Mouse (Mus musculus): ENCODE measurements around the gene Neto2. TPM values are rescaled to one million over a fixed set of nuclear protein-coding genes. Genes with fewer than 3 reads are reported as not detected.

Gene Neto2
- polyA plus RNA-seq, 1 experiment: 0.18 TPM

DNA sequence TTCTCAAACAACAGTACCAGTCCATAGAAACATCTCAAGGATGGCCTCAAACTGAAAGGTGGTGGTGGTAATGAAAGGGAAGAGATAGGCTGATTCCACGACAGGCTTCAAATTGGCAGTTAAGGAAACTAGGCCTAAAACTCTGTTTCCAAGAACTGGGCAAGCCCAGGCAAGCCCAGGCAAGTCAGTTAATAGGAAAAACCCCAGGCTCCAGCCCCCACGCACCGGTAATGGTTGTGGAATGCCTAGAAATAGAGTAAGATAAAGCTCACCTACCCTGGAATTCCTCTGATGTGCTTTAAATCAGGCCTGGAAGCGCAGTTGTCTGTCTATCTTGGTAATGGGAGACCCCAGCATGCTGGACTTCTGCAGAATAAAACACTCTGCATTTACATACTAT, 98.0 kb downstream of the Neto2 start:
- TF ChIP-seq CTCF (IDR thresholded peaks at IDR 0.05; ENCODE audit: control insufficient read depth, insufficient read depth, insufficient read length) (no peak), FOSL1 (IDR thresholded peaks at IDR 0.05; ENCODE audit: insufficient read depth, low read length, poor library complexity, severe bottlenecking) (no peak), MYOD1 (IDR thresholded peaks at IDR 0.05; ENCODE audit: control insufficient read depth, insufficient read length, low read depth) (no peak), CEBPB (IDR thresholded peaks at IDR 0.05; ENCODE audit: low read depth) (no peak), USF1 (IDR thresholded peaks at IDR 0.05; ENCODE audit: low read depth) (no peak), MAX (IDR thresholded peaks at IDR 0.05) (no peak), MYOG (IDR thresholded peaks at IDR 0.05; ENCODE audit: control insufficient read depth, extremely low read depth, insufficient read length) (no peak)
- Histone ChIP-seq H3K79me2 (ENCODE audit: control insufficient read depth, insufficient read depth) (no peaks in the 10 kb centered on the region), H3K4me3 (ENCODE audit: insufficient read depth, poor library complexity, severe bottlenecking) (no peak overlapping the region), H3K36me3 (ENCODE audit: control insufficient read depth, insufficient read depth) (no peaks in the 10 kb centered on the region), H3ac (ENCODE audit: control insufficient read depth, insufficient read length, low read depth) (no peak overlapping the region), H3K79me3 (ENCODE audit: low read depth) (no peaks in the 10 kb centered on the region), H3K27me3 (ENCODE audit: control insufficient read depth, insufficient read depth, insufficient read length) (no peaks in the 10 kb centered on the region)

DNA sequence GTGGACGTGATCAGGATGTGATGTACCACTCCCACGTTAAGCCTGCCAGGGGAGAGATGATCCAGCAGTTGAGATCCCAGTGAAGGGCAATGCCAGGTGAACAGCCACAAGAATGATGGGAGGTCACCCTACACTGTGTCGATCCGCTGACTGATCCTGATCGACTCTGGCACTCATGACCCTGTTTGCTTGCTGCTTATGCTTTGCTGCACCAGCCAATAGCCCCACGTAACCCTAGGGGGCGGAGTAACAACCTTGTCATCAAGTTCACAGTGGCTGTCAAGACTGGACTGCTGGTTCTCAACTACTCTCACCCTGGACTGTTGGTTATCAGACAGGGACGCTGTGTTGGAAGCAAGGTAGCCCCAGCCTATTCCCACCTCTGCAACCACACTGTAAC, 99.0 kb downstream of the Neto2 start:
- Histone ChIP-seq H3ac (ENCODE audit: control insufficient read depth, insufficient read length, low read depth) (no peak overlapping the region), H3K79me3 (ENCODE audit: low read depth) (no peaks in the 10 kb centered on the region), H3K79me2 (ENCODE audit: control insufficient read depth, insufficient read depth) (no peaks in the 10 kb centered on the region), H3K4me3 (ENCODE audit: insufficient read depth, poor library complexity, severe bottlenecking) (no peak overlapping the region), H3K36me3 (ENCODE audit: control insufficient read depth, insufficient read depth) (no peaks in the 10 kb centered on the region), H3K27me3 (ENCODE audit: control insufficient read depth, insufficient read depth, insufficient read length) (no peaks in the 10 kb centered on the region)
- no peak for TF ChIP-seq USF1 (IDR thresholded peaks at IDR 0.05; ENCODE audit: low read depth)
- no peak for TF ChIP-seq FOSL1 (IDR thresholded peaks at IDR 0.05; ENCODE audit: insufficient read depth, low read length, poor library complexity, severe bottlenecking)
- no peak for TF ChIP-seq CTCF (IDR thresholded peaks at IDR 0.05; ENCODE audit: control insufficient read depth, insufficient read depth, insufficient read length)
- TF ChIP-seq CEBPB (IDR thresholded peaks at IDR 0.05; ENCODE audit: low read depth): no peak
- no peak for TF ChIP-seq MAX (IDR thresholded peaks at IDR 0.05)
- TF ChIP-seq MYOD1 (IDR thresholded peaks at IDR 0.05; ENCODE audit: control insufficient read depth, insufficient read length, low read depth): no peak
- TF ChIP-seq MYOG (IDR thresholded peaks at IDR 0.05; ENCODE audit: control insufficient read depth, extremely low read depth, insufficient read length): no peak

DNA sequence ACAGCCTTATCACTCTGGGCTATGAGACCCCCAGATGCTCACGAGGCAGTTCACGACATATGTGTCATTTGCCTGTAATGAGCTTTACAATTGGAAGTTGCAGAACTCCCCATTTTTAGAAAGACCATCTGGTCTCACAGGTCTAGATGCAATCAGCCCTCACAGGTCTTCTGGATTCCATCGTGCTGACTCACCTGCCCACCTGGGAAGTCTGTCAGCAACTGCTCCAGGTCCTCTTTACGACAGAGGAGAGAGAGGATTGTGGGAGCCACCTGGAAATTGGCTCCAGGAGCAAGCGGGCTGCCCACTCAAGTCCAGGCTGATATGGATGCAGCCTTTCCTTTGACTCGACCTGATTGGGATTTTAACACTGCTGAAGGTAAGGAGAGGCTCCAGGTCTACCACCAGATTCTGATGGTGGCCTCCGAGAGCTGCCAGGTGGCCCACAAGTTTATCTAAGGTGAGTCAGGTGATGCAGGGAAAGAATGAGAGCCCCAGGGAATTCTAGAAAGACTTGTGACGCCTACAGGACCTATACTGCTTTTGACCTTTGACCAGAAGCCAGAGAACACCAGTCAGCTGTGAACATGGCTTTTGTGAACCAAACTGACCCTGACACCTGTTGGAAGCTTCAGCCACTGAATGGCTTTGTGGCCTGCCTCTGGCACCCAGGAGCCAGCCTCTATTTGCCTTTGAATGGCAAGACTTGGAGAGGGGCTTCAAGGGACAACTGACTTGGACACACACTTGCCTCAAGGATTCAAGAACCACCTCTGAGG, 103.1 kb downstream of the Neto2 start:
- no peaks in the 10 kb centered on the region for H3K36me3 ChIP-seq (ENCODE audit: control insufficient read depth, insufficient read depth)
- no peak for TF ChIP-seq USF1 (IDR thresholded peaks at IDR 0.05; ENCODE audit: low read depth)
- no peak for TF ChIP-seq FOSL1 (IDR thresholded peaks at IDR 0.05; ENCODE audit: insufficient read depth, low read length, poor library complexity, severe bottlenecking)
- no peak for TF ChIP-seq CTCF (IDR thresholded peaks at IDR 0.05; ENCODE audit: control insufficient read depth, insufficient read depth, insufficient read length)
- no peak for TF ChIP-seq MAX (IDR thresholded peaks at IDR 0.05)
- no peak for TF ChIP-seq MYOG (IDR thresholded peaks at IDR 0.05; ENCODE audit: control insufficient read depth, extremely low read depth, insufficient read length)
- TF ChIP-seq CEBPB (IDR thresholded peaks at IDR 0.05; ENCODE audit: low read depth): no peak
- TF ChIP-seq MYOD1 (IDR thresholded peaks at IDR 0.05; ENCODE audit: control insufficient read depth, insufficient read length, low read depth): no peak
- no peaks in the 10 kb centered on the region for H3K27me3 ChIP-seq (ENCODE audit: control insufficient read depth, insufficient read depth, insufficient read length)
- H3ac ChIP-seq (ENCODE audit: control insufficient read depth, insufficient read length, low read depth): no peak overlapping the region
- H3K79me2 ChIP-seq (ENCODE audit: control insufficient read depth, insufficient read depth): no peaks in the 10 kb centered on the region
- H3K4me3 ChIP-seq (ENCODE audit: insufficient read depth, poor library complexity, severe bottlenecking): no peak overlapping the region
- no peaks in the 10 kb centered on the region for H3K79me3 ChIP-seq (ENCODE audit: low read depth)

DNA sequence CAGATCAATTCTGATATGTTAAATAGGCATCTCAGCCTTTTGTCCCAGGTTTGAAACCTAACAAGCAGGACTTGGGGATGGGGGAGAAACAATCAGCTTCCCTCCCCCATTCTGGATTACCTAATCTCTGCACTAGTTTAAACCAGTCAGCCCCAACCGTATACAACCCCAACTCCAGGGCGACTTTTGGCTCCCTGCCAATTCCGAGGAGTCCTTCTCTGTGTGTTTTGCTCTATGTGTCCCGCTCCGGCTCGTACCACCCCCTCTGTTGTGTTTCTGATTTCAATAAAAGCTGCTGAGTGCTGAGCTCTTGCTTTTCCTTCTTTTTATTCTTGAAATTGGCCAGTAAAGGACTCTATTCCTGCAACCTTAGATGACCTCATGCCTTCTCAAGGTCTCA, 105.3 kb downstream of the Neto2 start:
- H3ac ChIP-seq (ENCODE audit: control insufficient read depth, insufficient read length, low read depth): no peak overlapping the region
- H3K4me3 ChIP-seq (ENCODE audit: insufficient read depth, poor library complexity, severe bottlenecking): no peak overlapping the region
- H3K79me2 ChIP-seq (ENCODE audit: control insufficient read depth, insufficient read depth): no peaks in the 10 kb centered on the region
- no peaks in the 10 kb centered on the region for H3K79me3 ChIP-seq (ENCODE audit: low read depth)
- no peaks in the 10 kb centered on the region for H3K27me3 ChIP-seq (ENCODE audit: control insufficient read depth, insufficient read depth, insufficient read length)
- TF ChIP-seq CTCF (IDR thresholded peaks at IDR 0.05; ENCODE audit: control insufficient read depth, insufficient read depth, insufficient read length) (no peak), CEBPB (IDR thresholded peaks at IDR 0.05; ENCODE audit: low read depth) (no peak), MYOG (IDR thresholded peaks at IDR 0.05; ENCODE audit: control insufficient read depth, extremely low read depth, insufficient read length) (no peak), MYOD1 (IDR thresholded peaks at IDR 0.05; ENCODE audit: control insufficient read depth, insufficient read length, low read depth) (no peak), USF1 (IDR thresholded peaks at IDR 0.05; ENCODE audit: low read depth) (no peak), MAX (IDR thresholded peaks at IDR 0.05) (no peak), FOSL1 (IDR thresholded peaks at IDR 0.05; ENCODE audit: insufficient read depth, low read length, poor library complexity, severe bottlenecking) (no peak)
- no peaks in the 10 kb centered on the region for H3K36me3 ChIP-seq (ENCODE audit: control insufficient read depth, insufficient read depth)

DNA sequence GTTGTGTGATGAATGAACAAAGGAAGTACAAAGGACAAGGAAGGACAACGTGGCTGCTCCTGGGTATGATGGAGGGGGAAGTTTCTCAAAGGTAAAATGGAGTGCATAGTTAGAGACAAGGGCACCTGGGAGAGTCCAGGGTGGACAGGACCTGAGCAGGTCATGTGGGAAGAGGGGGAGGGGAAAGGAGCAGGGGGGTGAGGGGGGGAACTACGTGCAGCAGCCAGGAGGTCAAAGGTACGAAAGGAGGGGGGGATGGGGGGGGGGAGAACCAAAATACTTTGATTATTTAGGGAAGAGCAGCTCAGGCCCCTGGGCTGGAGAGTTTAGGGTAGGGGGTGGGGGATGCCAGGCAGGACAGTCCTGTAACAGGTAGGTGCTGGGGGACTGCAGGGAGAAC, 105.7 kb downstream of the Neto2 start:
- H3K79me2 ChIP-seq (ENCODE audit: control insufficient read depth, insufficient read depth): no peaks in the 10 kb centered on the region
- H3K4me3 ChIP-seq (ENCODE audit: insufficient read depth, poor library complexity, severe bottlenecking): no peak overlapping the region
- TF ChIP-seq USF1 (IDR thresholded peaks at IDR 0.05; ENCODE audit: low read depth) (no peak), MYOD1 (IDR thresholded peaks at IDR 0.05; ENCODE audit: control insufficient read depth, insufficient read length, low read depth) (no peak), MAX (IDR thresholded peaks at IDR 0.05) (no peak), CTCF (IDR thresholded peaks at IDR 0.05; ENCODE audit: control insufficient read depth, insufficient read depth, insufficient read length) (no peak), MYOG (IDR thresholded peaks at IDR 0.05; ENCODE audit: control insufficient read depth, extremely low read depth, insufficient read length) (no peak), FOSL1 (IDR thresholded peaks at IDR 0.05; ENCODE audit: insufficient read depth, low read length, poor library complexity, severe bottlenecking) (no peak), CEBPB (IDR thresholded peaks at IDR 0.05; ENCODE audit: low read depth) (no peak)

More for the DNA sequence above, 105.7 kb downstream of the Neto2 start:
- H3K36me3 ChIP-seq (ENCODE audit: control insufficient read depth, insufficient read depth): no peaks in the 10 kb centered on the region
- no peaks in the 10 kb centered on the region for H3K79me3 ChIP-seq (ENCODE audit: low read depth)
- H3ac ChIP-seq (ENCODE audit: control insufficient read depth, insufficient read length, low read depth): no peak overlapping the region
- no peaks in the 10 kb centered on the region for H3K27me3 ChIP-seq (ENCODE audit: control insufficient read depth, insufficient read depth, insufficient read length)
